Mouse (Mus musculus) embryonic facial prominence, embryonic 10.5 days (tissue): ENCODE measurements around the gene Ahcyl1. TPM values are rescaled to one million over a fixed set of nuclear protein-coding genes. Genes with fewer than 3 reads are reported as not detected.

Experiments used
- DNase-seq: peaks from one replicate; pipeline ENCODE4 v3.0.0-alpha.2; 2017; ENCODE audit warnings: low spot score
- H3K27ac ChIP-seq: fragments of 300-500 bp; sonication (generic); replicated peaks from 2 replicates; pipeline ENCODE4 v1.5.1; 2016; ENCODE audit warnings: mild to moderate bottlenecking
- H3K27me3 ChIP-seq: fragments of 300-500 bp; sonication (generic); replicated peaks from 2 replicates; pipeline ENCODE4 v1.6.1; 2016; ENCODE audit warnings: low read depth, mild to moderate bottlenecking; ENCODE audit not compliant: poor library complexity, severe bottlenecking
- H3K36me3 ChIP-seq: fragments of 300-500 bp; sonication (generic); replicated peaks from 2 replicates; pipeline ENCODE4 v1.6.1; 2016; ENCODE audit warnings: mild to moderate bottlenecking, moderate library complexity
- H3K4me1 ChIP-seq: fragments of 300-500 bp; sonication (generic); 2 replicates; pipeline ENCODE4 v1.6.1; 2016
- H3K4me3 ChIP-seq: fragments of 300-500 bp; sonication (generic); 2 replicates; pipeline ENCODE4 v1.5.1; 2016; ENCODE audit warnings: mild to moderate bottlenecking, moderate library complexity
- H3K9me3 ChIP-seq: fragments of 300-500 bp; sonication (generic); 2 replicates; pipeline ENCODE4 v1.6.1; 2016; ENCODE audit warnings: mild to moderate bottlenecking
- WGBS: fragments of 180-500 bp; shearing (Covaris S2); methylation state at CpG from one replicate; pipeline ENCODE4 v1.1.7; 2016; 5-methylcytosine and 5-hydroxymethylcytosine counted together
- polyA plus RNA-seq: library from polyadenylated mRNA; unstranded; fragments of >200 nt; fragmentation: Nextera tagmentation; extraction: Ambion mirVana; gene quantifications from 2 replicates; pipeline ENCODE4 v1.2.1, GENCODE M21; 2016

The Ahcyl1 gene
- polyA plus RNA-seq, 1 experiment from 2014 or later: 88.7 TPM

- Histone ChIP-seq H3K27me3 (no peaks in the 10 kb centered on the region), H3K4me3 (no peak overlapping the region), H3K27ac (no peak overlapping the region), H3K9me3 (no peaks in the 10 kb centered on the region), H3K4me1 (no peaks in the 10 kb centered on the region), H3K36me3 (peaks cover 100% of the 10 kb centered on the region)
- DNase-seq: no peak
- WGBS: 91% methylated on average over 6 of the region's 6 CpGs
These were observed 76.4 kb downstream of the Ahcyl1 start for GRCm38 (mm10) chr3:107619911-107620310.

DNA sequence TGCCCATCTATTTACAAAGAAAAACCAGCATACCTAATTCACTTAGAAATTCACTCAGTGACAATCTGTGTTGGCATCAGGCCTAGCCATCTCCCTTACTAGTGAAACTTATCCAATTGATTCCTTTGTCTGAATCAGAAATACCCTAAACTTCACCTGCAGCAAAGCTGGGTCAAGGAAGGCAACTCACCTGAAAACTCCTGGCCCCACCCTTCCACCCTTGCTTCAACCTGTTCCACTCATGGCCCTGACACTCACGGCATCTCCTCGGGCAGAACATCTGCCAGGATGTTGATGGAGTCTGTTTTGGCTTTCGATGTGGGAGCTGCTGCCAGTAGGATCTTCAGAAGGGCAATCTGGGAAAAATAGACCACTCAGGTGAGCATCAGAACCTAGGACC lies 78.6 kb downstream of the Ahcyl1 start:
- WGBS: 95% methylated on average over 3 of the region's 3 CpGs
- H3K4me3 ChIP-seq: no peak overlapping the region
- no peak for DNase-seq
- no peak overlapping the region for H3K27ac ChIP-seq
- H3K27me3 ChIP-seq: no peaks in the 10 kb centered on the region
- H3K4me1 ChIP-seq: no peaks in the 10 kb centered on the region
- H3K36me3 ChIP-seq: peaks cover 100% of the 10 kb centered on the region
- H3K9me3 ChIP-seq: no peaks in the 10 kb centered on the region

Other genes starting within 250 kb of the Ahcyl1 start
- gene Kcnc4, start 237.0 kb downstream of the Ahcyl1 start, polyA plus RNA-seq: 0.32 and 0.33 TPM in 2 replicates
- gene Slc6a17, start 178.5 kb downstream of the Ahcyl1 start, polyA plus RNA-seq: 2.2 and 4.9 TPM in 2 replicates
- gene Ubl4b, start 141.5 kb downstream of the Ahcyl1 start, polyA plus RNA-seq: 0.41 and 0.70 TPM in 2 replicates
- gene Alx3, start 101.5 kb downstream of the Ahcyl1 start, polyA plus RNA-seq: 41.8 and 43.5 TPM in 2 replicates
- gene Gm10961, start 65.2 kb downstream of the Ahcyl1 start, polyA plus RNA-seq: not detected in 2 replicates
- gene Strip1, start 64.9 kb downstream of the Ahcyl1 start, polyA plus RNA-seq: 64.9 and 70.0 TPM in 2 replicates
- 3.8 and 4.4 TPM in 2 replicates for gene Csf1, start 63.9 kb upstream of the Ahcyl1 start, polyA plus RNA-seq
- gene Eps8l3, start 180.7 kb upstream of the Ahcyl1 start, polyA plus RNA-seq: not detected in 2 replicates
- gene Gstm5, start 199.3 kb upstream of the Ahcyl1 start, polyA plus RNA-seq: 208 and 219 TPM in 2 replicates
- 18.5 and 22.8 TPM in 2 replicates for gene Gstm7, start 235.3 kb upstream of the Ahcyl1 start, polyA plus RNA-seq
- 8.6 and 8.9 TPM in 2 replicates for gene Gstm6, start 247.2 kb upstream of the Ahcyl1 start, polyA plus RNA-seq